Mouse (Mus musculus) intestine, postnatal 0 days (tissue): ENCODE results near the gene Rgs5. TPM values are rescaled to one million over a fixed set of nuclear protein-coding genes. Genes with fewer than 3 reads are reported as not detected.

Source experiments
- ATAC-seq: fragments of 200-750 bp; cut with Nextera tagmentation; 2 replicates; pipeline ENCODE4 v1.8.0; 2017; ENCODE audit warnings: mild to moderate bottlenecking, moderate TSS enrichment, moderate library complexity
- H3K27ac ChIP-seq: fragments of 300-500 bp; sonication (generic); 2 replicates; pipeline ENCODE4 v1.5.1; 2014; ENCODE audit warnings: mild to moderate bottlenecking, low read depth, low read length, moderate library complexity
- H3K27me3 ChIP-seq: fragments of 300-500 bp; sonication (generic); replicated peaks from 2 replicates; pipeline ENCODE4 v1.6.1; 2014; ENCODE audit warnings: low read length, mixed read lengths; ENCODE audit not compliant: control insufficient read depth, insufficient read depth
- H3K36me3 ChIP-seq: fragments of 300-500 bp; sonication (generic); 2 replicates; pipeline ENCODE4 v1.6.1; 2014; ENCODE audit warnings: mild to moderate bottlenecking, moderate library complexity; ENCODE audit not compliant: control insufficient read depth, insufficient read depth
- H3K4me1 ChIP-seq: fragments of 300-500 bp; sonication (generic); replicated peaks from 2 replicates; pipeline ENCODE4 v1.6.1; 2014; ENCODE audit warnings: antibody characterized with exemption, low read length, mixed read lengths; ENCODE audit not compliant: control insufficient read depth, insufficient read depth
- H3K4me2 ChIP-seq: fragments of 300-500 bp; sonication (generic); replicated peaks from 2 replicates; pipeline ENCODE4 v1.6.1; 2014; ENCODE audit warnings: low read depth, mild to moderate bottlenecking, moderate library complexity
- H3K4me3 ChIP-seq: fragments of 300-500 bp; sonication (generic); 2 replicates; pipeline ENCODE4 v1.5.1; 2014; ENCODE audit warnings: low read depth, low read length
- H3K9ac ChIP-seq: fragments of 300-500 bp; sonication (generic); 2 replicates; pipeline ENCODE4 v1.6.1; 2014; ENCODE audit warnings: mild to moderate bottlenecking, low read depth, low read length
- H3K9me3 ChIP-seq: fragments of 300-500 bp; sonication (generic); 2 replicates; pipeline ENCODE4 v1.6.1; 2016; ENCODE audit warnings: mixed run types; ENCODE audit not compliant: control insufficient read depth
- CTCF ChIP-seq: sonication (generic); IDR thresholded peaks from 2 replicates; pipeline ENCODE4 v1.5.1; 2016; ENCODE audit warnings: low read depth, mild to moderate bottlenecking, control low read depth, antibody characterized with exemption, moderate library complexity
- WGBS: fragments of 180-500 bp; shearing (Covaris S2); extraction: QIAGEN DNeasy Blood & Tissue Kit; methylation state at CpG from one replicate; pipeline ENCODE4 v1.1.7; 2014; 5-methylcytosine and 5-hydroxymethylcytosine counted together
- polyA plus RNA-seq: library from polyadenylated mRNA; unstranded; fragments of >200 nt; fragmentation: Nextera tagmentation; extraction: Ambion mirVana; gene quantifications from 2 replicates; pipeline ENCODE4 v1.2.1, GENCODE M21; 2015

Rgs5 gene
- polyA plus RNA-seq, 1 experiment from 2014 or later: 21.1 TPM

DNA sequence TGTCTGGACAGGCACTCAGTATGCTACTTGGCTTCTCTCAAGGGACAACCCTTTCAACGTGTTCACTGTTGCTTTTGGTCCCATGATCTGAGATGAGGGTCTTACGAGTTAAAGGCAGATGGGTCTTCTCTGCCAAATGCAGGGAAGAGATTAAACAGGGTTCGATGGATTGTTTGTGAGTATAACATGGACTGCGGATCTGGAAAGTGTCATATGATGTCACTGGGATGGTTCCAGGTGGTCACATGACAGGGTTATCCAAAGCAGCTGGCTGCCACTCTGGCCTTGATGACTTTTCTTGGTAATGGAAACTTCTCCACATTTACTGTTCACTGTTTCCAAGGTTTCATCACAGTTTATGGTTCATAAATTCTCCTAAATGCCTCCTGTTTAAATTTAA, 12.0 kb downstream of the Rgs5 start:
- no peaks in the 10 kb centered on the region for H3K4me1 ChIP-seq
- TF ChIP-seq CTCF: no peak
- H3K9ac ChIP-seq: no peak overlapping the region
- WGBS: 53% methylated on average over 4 of the region's 4 CpGs
- no peaks in the 10 kb centered on the region for H3K36me3 ChIP-seq
- H3K4me3 ChIP-seq: no peak overlapping the region
- no peak overlapping the region for H3K4me2 ChIP-seq
- no peaks in the 10 kb centered on the region for H3K9me3 ChIP-seq
- H3K27ac ChIP-seq: no peak overlapping the region
- no peaks in the 10 kb centered on the region for H3K27me3 ChIP-seq
- no peak for ATAC-seq

DNA sequence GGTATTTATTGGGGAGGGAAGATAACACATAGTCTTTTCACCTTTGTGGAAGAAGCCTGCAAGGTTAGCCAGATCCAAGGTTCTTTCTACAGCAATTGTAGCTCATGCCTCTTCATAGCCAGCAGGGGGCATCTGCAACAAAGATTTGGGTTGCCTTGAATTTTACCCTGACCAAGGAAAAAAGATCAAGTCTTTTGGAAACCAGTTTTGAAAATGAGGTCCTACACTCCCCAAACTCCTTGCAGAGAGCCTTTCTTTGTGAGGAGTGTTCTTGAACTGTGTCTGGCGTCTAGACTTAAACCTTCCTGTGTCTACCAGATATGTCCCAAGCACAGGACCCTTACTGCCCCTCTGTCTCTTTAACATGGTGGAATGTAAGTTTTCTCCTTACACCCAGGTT, 15.4 kb downstream of the Rgs5 start:
- WGBS: 61% methylated on average over 1 of the region's 1 CpGs
- no peaks in the 10 kb centered on the region for H3K27me3 ChIP-seq

DNA sequence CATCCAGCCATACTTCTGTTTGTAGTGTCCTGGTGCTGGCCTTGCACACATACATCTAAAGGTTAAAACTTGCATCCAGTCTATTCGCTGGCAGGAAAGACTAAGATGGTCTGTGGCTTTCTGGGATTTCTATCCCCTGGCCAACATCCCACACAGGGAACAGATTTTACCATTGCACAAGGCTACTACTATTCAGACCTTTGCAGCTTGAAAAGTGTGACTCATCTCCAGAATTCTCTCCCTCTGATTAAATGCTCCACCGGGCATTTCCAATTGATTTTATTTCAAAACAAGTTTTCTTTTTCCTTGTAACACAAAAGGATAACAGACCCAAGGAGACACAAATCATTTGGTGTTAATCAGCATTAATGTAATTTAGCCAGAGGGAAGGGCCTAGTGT, 16.5 kb downstream of the Rgs5 start:
- WGBS: 80% methylated on average over 2 of the region's 2 CpGs
- no peak overlapping the region for H3K27ac ChIP-seq
- no peaks in the 10 kb centered on the region for H3K4me1 ChIP-seq
- H3K9me3 ChIP-seq: no peaks in the 10 kb centered on the region
- H3K9ac ChIP-seq: no peak overlapping the region
- no peak overlapping the region for H3K4me3 ChIP-seq
- H3K36me3 ChIP-seq: no peaks in the 10 kb centered on the region
- H3K27me3 ChIP-seq: no peaks in the 10 kb centered on the region
- H3K4me2 ChIP-seq: no peak overlapping the region
- no peak for TF ChIP-seq CTCF
- no peak for ATAC-seq

More for the DNA sequence above, 15.4 kb downstream of the Rgs5 start:
- peak; percentile 82 for TF ChIP-seq CTCF
- no peaks in the 10 kb centered on the region for H3K36me3 ChIP-seq
- H3K4me1 ChIP-seq: no peaks in the 10 kb centered on the region
- no peak overlapping the region for H3K4me3 ChIP-seq
- no peaks in the 10 kb centered on the region for H3K9me3 ChIP-seq
- no peak overlapping the region for H3K4me2 ChIP-seq
- no peak overlapping the region for H3K9ac ChIP-seq
- H3K27ac ChIP-seq: no peak overlapping the region
- no peak for ATAC-seq

DNA sequence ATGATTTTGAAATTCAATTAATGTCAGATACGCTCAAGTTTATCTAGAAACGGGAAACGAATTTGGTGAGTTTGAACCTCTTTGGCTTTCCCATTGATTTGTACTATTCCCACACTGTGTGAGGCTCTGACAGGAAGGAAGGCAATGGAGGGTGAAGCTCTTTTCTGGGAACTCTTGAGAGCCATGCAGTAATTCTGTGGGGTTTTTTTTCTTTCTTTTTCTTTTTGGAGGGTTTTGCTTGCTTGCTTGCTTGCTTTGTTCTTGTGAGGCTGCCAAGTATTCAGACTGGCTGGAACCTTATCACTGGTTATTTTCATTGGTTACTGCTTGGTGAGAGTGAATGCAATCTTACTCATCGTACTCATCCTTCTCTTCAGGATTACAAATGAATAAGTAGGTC, 17.0 kb downstream of the Rgs5 start:
- Histone ChIP-seq H3K9ac (no peak overlapping the region), H3K4me2 (no peak overlapping the region), H3K27ac (no peak overlapping the region), H3K9me3 (no peaks in the 10 kb centered on the region), H3K4me3 (no peak overlapping the region), H3K36me3 (no peaks in the 10 kb centered on the region), H3K4me1 (no peaks in the 10 kb centered on the region), H3K27me3 (no peaks in the 10 kb centered on the region)
- ATAC-seq: no peak
- TF ChIP-seq CTCF: no peak
- WGBS: 75% methylated on average over 4 of the region's 4 CpGs

DNA sequence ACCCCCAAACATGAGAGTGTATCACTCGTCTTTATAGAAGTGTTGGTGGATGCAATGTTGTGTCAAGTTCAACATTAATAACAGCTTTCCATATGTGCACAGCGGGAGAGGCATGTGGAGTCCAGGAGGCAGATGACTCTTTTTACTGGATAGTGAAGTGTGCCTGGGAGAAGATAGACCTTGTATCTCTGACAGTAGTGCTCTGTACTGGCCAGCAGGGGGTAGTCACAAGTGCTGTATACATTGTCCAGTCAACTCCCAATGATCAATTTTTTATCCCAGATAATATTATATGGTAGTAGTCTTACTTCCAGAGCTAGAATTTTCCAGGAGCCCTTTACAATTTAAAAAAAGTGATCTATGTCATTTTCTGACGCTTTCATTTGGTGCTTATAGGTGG, 18.8 kb downstream of the Rgs5 start:
- TF ChIP-seq CTCF: peak; percentile 69
- Histone ChIP-seq H3K9ac (no peak overlapping the region), H3K4me3 (no peak overlapping the region), H3K4me1 (no peaks in the 10 kb centered on the region), H3K4me2 (no peak overlapping the region), H3K9me3 (no peaks in the 10 kb centered on the region), H3K36me3 (no peaks in the 10 kb centered on the region), H3K27ac (no peak overlapping the region), H3K27me3 (no peaks in the 10 kb centered on the region)
- ATAC-seq: no peak
- 65% methylated on average over 3 of the region's 3 CpGs for WGBS

DNA sequence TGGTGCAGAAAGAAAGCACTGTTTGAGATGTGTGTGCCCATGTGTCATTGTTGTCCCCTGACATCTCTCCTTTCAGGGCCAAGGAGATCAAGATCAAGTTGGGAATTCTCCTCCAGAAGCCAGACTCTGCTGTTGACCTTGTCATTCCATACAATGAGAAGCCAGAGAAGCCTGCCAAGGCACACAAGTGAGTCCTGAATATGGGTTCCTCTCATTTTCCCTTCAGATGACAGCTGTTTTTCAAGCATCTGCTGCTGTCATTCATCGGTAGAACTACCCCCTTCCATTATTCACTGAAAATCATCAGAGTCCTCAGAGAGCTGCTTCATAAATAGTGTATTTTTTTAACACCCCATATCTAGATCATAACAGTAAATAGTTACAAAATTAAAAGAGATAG, 21.4 kb downstream of the Rgs5 start:
- 89% methylated on average over 1 of the region's 1 CpGs for WGBS
- TF ChIP-seq CTCF: no peak
- no peaks in the 10 kb centered on the region for H3K36me3 ChIP-seq
- no peaks in the 10 kb centered on the region for H3K27me3 ChIP-seq
- H3K4me2 ChIP-seq: no peak overlapping the region
- H3K4me1 ChIP-seq: no peaks in the 10 kb centered on the region
- no peaks in the 10 kb centered on the region for H3K9me3 ChIP-seq
- no peak overlapping the region for H3K9ac ChIP-seq
- H3K4me3 ChIP-seq: no peak overlapping the region
- no peak overlapping the region for H3K27ac ChIP-seq
- no peak for ATAC-seq
